Mouse (Mus musculus): ENCODE measurements at regions not wholly inside any gene's neighbourhood (a gene's known extent, or its start where the extent isn't known, plus 50 kb on each side); places are given as distances from the start of the nearest gene placed in this dataset.

- no peak for DNase-seq (ENCODE audit: low spot score)
- WGBS = 73% methylated on average over 2 of the region's 2 CpGs
- H3K27ac ChIP-seq = no peak overlapping the region
Measured at GRCm38 (mm10) chr2:11383815-11384214, 170.1 kb downstream of the Pfkfb3 start.

GRCm38 (mm10) chr2:11377213-11377612, 176.7 kb downstream of the Pfkfb3 start:
- no peaks in the 10 kb centered on the region for H3K36me3 ChIP-seq
- no peak for DNase-seq (ENCODE audit: low spot score)
- 80% methylated on average over 2 of the region's 2 CpGs for WGBS
- no peaks in the 10 kb centered on the region for H3K9me3 ChIP-seq
- H3K27ac ChIP-seq = no peak overlapping the region
- no peaks in the 10 kb centered on the region for H3K4me1 ChIP-seq (replicated peaks)
- H3K4me3 ChIP-seq = no peak overlapping the region
- H3K27me3 ChIP-seq (ENCODE audit: insufficient read depth, poor library complexity, severe bottlenecking) = no peaks in the 10 kb centered on the region

More at GRCm38 (mm10) chr2:11383815-11384214, 170.1 kb downstream of the Pfkfb3 start:
- no peak overlapping the region for H3K4me3 ChIP-seq
- no peaks in the 10 kb centered on the region for H3K9me3 ChIP-seq
- H3K36me3 ChIP-seq = no peaks in the 10 kb centered on the region
- no peaks in the 10 kb centered on the region for H3K4me1 ChIP-seq (replicated peaks)
- no peaks in the 10 kb centered on the region for H3K27me3 ChIP-seq (ENCODE audit: insufficient read depth, poor library complexity, severe bottlenecking)

- no peak for DNase-seq (ENCODE audit: low spot score)
- Histone ChIP-seq H3K27ac (no peak overlapping the region), H3K9me3 (no peaks in the 10 kb centered on the region), H3K36me3 (no peaks in the 10 kb centered on the region), H3K27me3 (ENCODE audit: insufficient read depth, poor library complexity, severe bottlenecking) (no peaks in the 10 kb centered on the region), H3K4me1 (replicated peaks) (no peaks in the 10 kb centered on the region), H3K4me3 (no peak overlapping the region)
- WGBS = 85% methylated on average over 10 of the region's 10 CpGs
Measured at GRCm38 (mm10) chr2:11375726-11376454, 178.0 kb downstream of the Pfkfb3 start.

- no peaks in the 10 kb centered on the region for H3K4me1 ChIP-seq (replicated peaks)
- no peak for DNase-seq (ENCODE audit: low spot score)
- H3K27me3 ChIP-seq (ENCODE audit: insufficient read depth, poor library complexity, severe bottlenecking) = no peaks in the 10 kb centered on the region
- no peaks in the 10 kb centered on the region for H3K36me3 ChIP-seq
- no peak overlapping the region for H3K4me3 ChIP-seq
- no peaks in the 10 kb centered on the region for H3K9me3 ChIP-seq
- WGBS = 68% methylated on average over 6 of the region's 6 CpGs
- H3K27ac ChIP-seq = no peak overlapping the region
Measured at GRCm38 (mm10) chr2:11375092-11375491, 178.8 kb downstream of the Pfkfb3 start.

- Histone ChIP-seq H3K27me3 (ENCODE audit: insufficient read depth, poor library complexity, severe bottlenecking) (no peaks in the 10 kb centered on the region), H3K36me3 (no peaks in the 10 kb centered on the region), H3K4me3 (no peak overlapping the region), H3K9me3 (no peaks in the 10 kb centered on the region), H3K4me1 (replicated peaks) (no peaks in the 10 kb centered on the region), H3K27ac (no peak overlapping the region)
- no peak for DNase-seq (ENCODE audit: low spot score)
Measured at GRCm38 (mm10) chr2:11370273-11370672, 183.6 kb downstream of the Pfkfb3 start.

- 78% methylated on average over 2 of the region's 2 CpGs for WGBS
- Histone ChIP-seq H3K36me3 (no peaks in the 10 kb centered on the region), H3K9me3 (no peaks in the 10 kb centered on the region), H3K27me3 (ENCODE audit: insufficient read depth, poor library complexity, severe bottlenecking) (no peaks in the 10 kb centered on the region), H3K4me1 (replicated peaks) (no peaks in the 10 kb centered on the region), H3K4me3 (no peak overlapping the region), H3K27ac (no peak overlapping the region)
- DNase-seq (ENCODE audit: low spot score) = no peak
Measured at GRCm38 (mm10) chr2:11367319-11367718, 186.6 kb downstream of the Pfkfb3 start.

GRCm38 (mm10) chr2:11365815-11366214, 188.1 kb downstream of the Pfkfb3 start:
- Histone ChIP-seq H3K4me3 (no peak overlapping the region), H3K27me3 (ENCODE audit: insufficient read depth, poor library complexity, severe bottlenecking) (no peaks in the 10 kb centered on the region), H3K9me3 (no peaks in the 10 kb centered on the region), H3K36me3 (no peaks in the 10 kb centered on the region), H3K27ac (no peak overlapping the region), H3K4me1 (replicated peaks) (no peaks in the 10 kb centered on the region)
- no peak for DNase-seq (ENCODE audit: low spot score)
- 77% methylated on average over 3 of the region's 3 CpGs for WGBS

- Histone ChIP-seq H3K4me3 (no peak overlapping the region), H3K27ac (no peak overlapping the region), H3K9me3 (no peaks in the 10 kb centered on the region), H3K27me3 (ENCODE audit: insufficient read depth, poor library complexity, severe bottlenecking) (no peaks in the 10 kb centered on the region), H3K36me3 (no peaks in the 10 kb centered on the region), H3K4me1 (replicated peaks) (no peaks in the 10 kb centered on the region)
- WGBS = 65% methylated on average over 4 of the region's 4 CpGs
- peak; percentile 6 for DNase-seq (ENCODE audit: low spot score)
Measured at GRCm38 (mm10) chr2:11365371-11365770, 188.5 kb downstream of the Pfkfb3 start.

GRCm38 (mm10) chr2:11364111-11364510, 189.8 kb downstream of the Pfkfb3 start:
- no peaks in the 10 kb centered on the region for H3K9me3 ChIP-seq
- H3K36me3 ChIP-seq = no peaks in the 10 kb centered on the region
- no peaks in the 10 kb centered on the region for H3K4me1 ChIP-seq (replicated peaks)
- H3K4me3 ChIP-seq = no peak overlapping the region
- DNase-seq (ENCODE audit: low spot score) = no peak
- no peak overlapping the region for H3K27ac ChIP-seq
- WGBS = 82% methylated on average over 2 of the region's 2 CpGs
- H3K27me3 ChIP-seq (ENCODE audit: insufficient read depth, poor library complexity, severe bottlenecking) = no peaks in the 10 kb centered on the region

- Histone ChIP-seq H3K9me3 (no peaks in the 10 kb centered on the region), H3K27me3 (ENCODE audit: insufficient read depth, poor library complexity, severe bottlenecking) (no peaks in the 10 kb centered on the region), H3K4me3 (no peak overlapping the region), H3K4me1 (replicated peaks) (no peaks in the 10 kb centered on the region), H3K36me3 (no peaks in the 10 kb centered on the region), H3K27ac (no peak overlapping the region)
- WGBS = 82% methylated on average over 5 of the region's 5 CpGs
- DNase-seq (ENCODE audit: low spot score) = no peak
Measured at GRCm38 (mm10) chr2:11363061-11363464, 190.8 kb downstream of the Pfkfb3 start.

GRCm38 (mm10) chr2:11362205-11362994, 190.5 kb downstream of the Prkcq start:
- H3K27me3 ChIP-seq (ENCODE audit: insufficient read depth, poor library complexity, severe bottlenecking) = no peaks in the 10 kb centered on the region
- H3K4me3 ChIP-seq = no peak overlapping the region
- no peaks in the 10 kb centered on the region for H3K4me1 ChIP-seq (replicated peaks)
- DNase-seq (ENCODE audit: low spot score) = no peak
- H3K9me3 ChIP-seq = no peaks in the 10 kb centered on the region
- 86% methylated on average over 8 of the region's 8 CpGs for WGBS
- no peaks in the 10 kb centered on the region for H3K36me3 ChIP-seq
- H3K27ac ChIP-seq = no peak overlapping the region

GRCm38 (mm10) chr2:11359280-11359679, 187.4 kb downstream of the Prkcq start:
- DNase-seq (ENCODE audit: low spot score) = no peak
- Histone ChIP-seq H3K27me3 (ENCODE audit: insufficient read depth, poor library complexity, severe bottlenecking) (no peaks in the 10 kb centered on the region), H3K4me3 (no peak overlapping the region), H3K36me3 (no peaks in the 10 kb centered on the region), H3K4me1 (replicated peaks) (no peaks in the 10 kb centered on the region), H3K27ac (no peak overlapping the region), H3K9me3 (0 out of 2 replicates have a peak, but pooled peaks cover 5% of the 10 kb centered on the region)
- WGBS = 87% methylated on average over 4 of the region's 4 CpGs

GRCm38 (mm10) chr2:11356714-11357113, 184.8 kb downstream of the Prkcq start:
- H3K27ac ChIP-seq = no peak overlapping the region
- H3K27me3 ChIP-seq (ENCODE audit: insufficient read depth, poor library complexity, severe bottlenecking) = no peaks in the 10 kb centered on the region
- H3K36me3 ChIP-seq = no peaks in the 10 kb centered on the region
- 0 out of 2 replicates have a peak, but pooled peaks cover 5% of the 10 kb centered on the region for H3K9me3 ChIP-seq
- no peak for DNase-seq (ENCODE audit: low spot score)
- H3K4me3 ChIP-seq = no peak overlapping the region
- H3K4me1 ChIP-seq (replicated peaks) = no peaks in the 10 kb centered on the region
- 87% methylated on average over 5 of the region's 5 CpGs for WGBS
